Mouse (Mus musculus) MEL (cell line): ENCODE measurements at regions not wholly inside any gene's neighbourhood (a gene's known extent, or its start where the extent isn't known, plus 50 kb on each side); places are given as distances from the start of the nearest gene placed in this dataset.

Experiments used
- DNase-seq: peaks from one replicate; pipeline ENCODE4 v3.0.0; 2011; ENCODE audit warnings: low read depth, low spot score
- H3K27ac ChIP-seq: 2 replicates; pipeline ENCODE4 v1.5.1; 2012; ENCODE audit warnings: low read depth, mild to moderate bottlenecking, control low read depth, low read length, moderate library complexity; ENCODE audit not compliant: control insufficient read depth
- H3K27me3 ChIP-seq, 2 experiments: fragments of 150-350 bp in 1 of 2; sonication (generic) in 1 of 2; 2 replicates each; pipeline ENCODE4 v1.6.1; 2012; ENCODE audit warnings: low read length in 2 of 2, mild to moderate bottlenecking in 2 of 2, improper control_type of control experiment in 1 of 2, moderate library complexity in 1 of 2; ENCODE audit not compliant: insufficient read depth in 2 of 2, control insufficient read depth in 1 of 2
- H3K36me3 ChIP-seq, 2 experiments: 2 replicates each; pipeline ENCODE4 v1.6.1; 2012 to 2014; ENCODE audit warnings: low read length in 2 of 2, improper control_type of control experiment in 1 of 2, inconsistent platforms in 1 of 2, mild to moderate bottlenecking in 1 of 2; ENCODE audit not compliant: insufficient read depth in 2 of 2, control insufficient read depth in 1 of 2
- H3K4me1 ChIP-seq, 2 experiments: fragments of 150-350 bp in 1 of 2; sonication (generic) in 1 of 2; 2 replicates each; pipeline ENCODE4 v1.6.1; 2012; ENCODE audit warnings: low read length in 2 of 2, improper control_type of control experiment in 1 of 2, mild to moderate bottlenecking in 1 of 2; ENCODE audit not compliant: insufficient read depth in 2 of 2, control insufficient read depth in 1 of 2
- H3K4me3 ChIP-seq, 2 experiments: fragments of 150-350 bp in 1 of 2; sonication (generic) in 1 of 2; 2 replicates each; pipeline ENCODE4 v1.5.1; 2012; ENCODE audit warnings: low read depth in 2 of 2, low read length in 2 of 2, mild to moderate bottlenecking in 2 of 2, moderate library complexity in 2 of 2, control low read depth in 1 of 2, improper control_type of control experiment in 1 of 2; ENCODE audit not compliant: control insufficient read depth in 1 of 2, insufficient read depth in 1 of 2
- H3K79me2 ChIP-seq: 2 replicates; pipeline ENCODE4 v1.6.1; 2012; ENCODE audit warnings: mild to moderate bottlenecking, low read length, moderate library complexity; ENCODE audit not compliant: control insufficient read depth, poor library complexity, insufficient read depth
- H3K9ac ChIP-seq: 2 replicates; pipeline ENCODE4 v1.6.1; 2012; ENCODE audit warnings: low read depth, mild to moderate bottlenecking, control low read depth, low read length, moderate library complexity; ENCODE audit not compliant: control insufficient read depth, poor library complexity, severe bottlenecking
- H3K9me3 ChIP-seq: fragments of 150-350 bp; sonication (generic); replicated peaks from 2 replicates; pipeline ENCODE4 v1.6.1; 2012; ENCODE audit warnings: mild to moderate bottlenecking, low read length, improper control_type of control experiment, moderate library complexity; ENCODE audit not compliant: insufficient read depth
- E2F4 ChIP-seq: IDR thresholded peaks from 2 replicates; pipeline ENCODE4 v1.6.1; 2011; ENCODE audit warnings: low read depth, low read length, improper control_type of control experiment, borderline replicate concordance
- ELF1 ChIP-seq: IDR thresholded peaks from 2 replicates; pipeline ENCODE4 v1.6.1; 2014; ENCODE audit warnings: low read depth, mild to moderate bottlenecking, inconsistent platforms, low read length, improper control_type of control experiment, moderate library complexity
- EP300 ChIP-seq, 2 experiments: IDR thresholded peaks; 2 replicates each; pipeline ENCODE4 v1.6.1; 2011; ENCODE audit warnings: improper control_type of control experiment in 2 of 2, low read length in 2 of 2, low read depth in 1 of 2, mild to moderate bottlenecking in 1 of 2
- KAT2A ChIP-seq: conservative IDR thresholded peaks from 2 replicates; pipeline ENCODE4 v1.6.1; 2012; ENCODE audit warnings: low read depth, low read length, improper control_type of control experiment, inconsistent platforms
- MAFK ChIP-seq: IDR thresholded peaks from 2 replicates; pipeline ENCODE4 v1.6.1; 2011; ENCODE audit warnings: low read depth, mild to moderate bottlenecking, low read length, improper control_type of control experiment, borderline replicate concordance
- MAX ChIP-seq: IDR thresholded peaks from 2 replicates; pipeline ENCODE4 v1.6.1; 2011; ENCODE audit warnings: low read length, improper control_type of control experiment
- MEF2A ChIP-seq: IDR thresholded peaks from 2 replicates; pipeline ENCODE4 v1.6.1; 2014; ENCODE audit warnings: low read depth, mild to moderate bottlenecking, inconsistent platforms, low read length, improper control_type of control experiment; ENCODE audit not compliant: poor library complexity, insufficient replicate concordance, severe bottlenecking; ENCODE audit errors: extremely low read depth
- MXI1 ChIP-seq: IDR thresholded peaks from 2 replicates; pipeline ENCODE4 v1.6.1; 2011; ENCODE audit warnings: mild to moderate bottlenecking, low read depth, low read length, improper control_type of control experiment
- MYC ChIP-seq: IDR thresholded peaks from 2 replicates; pipeline ENCODE4 v1.6.1; 2011; ENCODE audit warnings: low read depth, mild to moderate bottlenecking, low read length, improper control_type of control experiment, moderate library complexity
- NELFE ChIP-seq: IDR thresholded peaks from 2 replicates; pipeline ENCODE4 v1.6.1; 2011; ENCODE audit warnings: low read depth, low read length, improper control_type of control experiment
- NRF1 ChIP-seq: IDR thresholded peaks from 2 replicates; pipeline ENCODE4 v1.6.1; 2014; ENCODE audit warnings: low read depth, mild to moderate bottlenecking, inconsistent platforms, low read length, improper control_type of control experiment, moderate library complexity; ENCODE audit not compliant: poor library complexity, insufficient read depth, severe bottlenecking
- POLR2AphosphoS2 ChIP-seq: IDR thresholded peaks from 2 replicates; pipeline ENCODE4 v1.6.1; 2011; ENCODE audit warnings: low read length, improper control_type of control experiment
- POLR2AphosphoS5 ChIP-seq: IDR thresholded peaks from 2 replicates; pipeline ENCODE4 v1.6.1; 2012; ENCODE audit warnings: low read depth, borderline replicate concordance, mild to moderate bottlenecking, inconsistent platforms, low read length, moderate library complexity, mixed read lengths
- RAD21 ChIP-seq: IDR thresholded peaks from 2 replicates; pipeline ENCODE4 v1.6.1; 2011; ENCODE audit warnings: mild to moderate bottlenecking, low read depth, low read length, improper control_type of control experiment
- SMC3 ChIP-seq: IDR thresholded peaks from 2 replicates; pipeline ENCODE4 v1.6.1; 2011; ENCODE audit warnings: low read depth, low read length, improper control_type of control experiment
- TCF12 ChIP-seq: IDR thresholded peaks from 2 replicates; pipeline ENCODE4 v1.6.1; 2014; ENCODE audit warnings: low read depth, mild to moderate bottlenecking, inconsistent platforms, low read length, improper control_type of control experiment, moderate library complexity
- UBTF ChIP-seq: IDR thresholded peaks from 2 replicates; pipeline ENCODE4 v1.6.1; 2012; ENCODE audit warnings: low read depth, mild to moderate bottlenecking, inconsistent platforms, low read length, improper control_type of control experiment, moderate library complexity, borderline replicate concordance; ENCODE audit not compliant: insufficient read depth
- USF1 ChIP-seq: IDR thresholded peaks from 2 replicates; pipeline ENCODE4 v1.6.1; 2014; ENCODE audit warnings: low read depth, mild to moderate bottlenecking, inconsistent platforms, low read length, improper control_type of control experiment, moderate library complexity
- USF2 ChIP-seq, 2 experiments: IDR thresholded peaks; 2 replicates each; pipeline ENCODE4 v1.6.1; 2011 to 2012; ENCODE audit warnings: improper control_type of control experiment in 2 of 2, low read length in 2 of 2, borderline replicate concordance in 1 of 2, inconsistent platforms in 1 of 2, low read depth in 1 of 2, mild to moderate bottlenecking in 1 of 2; ENCODE audit not compliant: insufficient read depth in 1 of 2
- ZMIZ1 ChIP-seq: IDR thresholded peaks from 2 replicates; pipeline ENCODE4 v1.6.1; 2012; ENCODE audit warnings: low read depth, mild to moderate bottlenecking, inconsistent platforms, low read length, improper control_type of control experiment, moderate library complexity

DNA sequence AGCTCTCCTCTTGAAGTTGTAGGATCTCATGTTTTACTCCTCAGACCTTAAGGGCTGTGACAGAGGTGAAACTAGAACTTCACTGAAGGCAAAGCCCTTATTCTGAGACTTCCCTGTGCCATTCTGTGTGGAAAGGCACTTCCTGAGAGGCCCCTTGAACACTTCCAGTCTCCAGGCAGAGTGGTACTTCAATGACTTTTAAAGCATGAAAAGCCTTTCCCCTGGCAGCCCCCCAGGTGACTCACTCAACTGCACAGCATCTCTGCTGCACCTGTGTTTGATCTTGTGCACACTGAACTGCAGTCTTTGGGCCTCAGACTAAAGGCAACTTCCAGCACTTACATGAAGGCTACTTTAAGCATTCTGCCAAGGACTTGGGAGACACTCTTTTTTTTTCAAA is 1458.7 kb upstream of the Gm7489 start:
- no peaks in the 10 kb centered on the region for H3K4me1 ChIP-seq
- no peak for TF ChIP-seq E2F4
- no peaks in the 10 kb centered on the region for H3K79me2 ChIP-seq

GRCm38 (mm10) chr15:52430491-52431158 is 1454.1 kb upstream of the Gm7489 start:
- H3K9ac ChIP-seq: no peak overlapping the region
- no peaks in the 10 kb centered on the region for H3K4me1 ChIP-seq
- H3K4me3 ChIP-seq: no peak overlapping the region
- no peaks in the 10 kb centered on the region for H3K36me3 ChIP-seq
- H3K27ac ChIP-seq: no peak overlapping the region
- no peaks in the 10 kb centered on the region; a peak in 1 of 4 replicates for H3K27me3 ChIP-seq
- no peaks in the 10 kb centered on the region for H3K9me3 ChIP-seq
- DNase-seq: no peak
- TF ChIP-seq KAT2A (no peak), POLR2AphosphoS5 (no peak), SMC3 (no peak), USF1 (no peak), EP300 (IDR thresholded peaks at IDR 0.05; ENCODE audit: low read depth in 1 of 2, low read length in 2 of 2) (no peak), MXI1 (no peak), UBTF (no peak), TCF12 (no peak), POLR2AphosphoS2 (no peak), MAFK (no peak)
- no peaks in the 10 kb centered on the region for H3K79me2 ChIP-seq

More for the DNA sequence above, 1458.7 kb upstream of the Gm7489 start:
- H3K27me3 ChIP-seq: no peaks in the 10 kb centered on the region
- H3K27ac ChIP-seq: no peak overlapping the region
- no peak for DNase-seq
- no peaks in the 10 kb centered on the region for H3K9me3 ChIP-seq
- H3K9ac ChIP-seq: no peak overlapping the region
- H3K4me3 ChIP-seq: no peak overlapping the region
- no peaks in the 10 kb centered on the region for H3K36me3 ChIP-seq

GRCm38 (mm10) chr15:52433639-52434038 is 1451.1 kb upstream of the Gm7489 start:
- Histone ChIP-seq H3K79me2 (no peaks in the 10 kb centered on the region), H3K36me3 (no peaks in the 10 kb centered on the region), H3K4me3 (no peak overlapping the region), H3K4me1 (no peaks in the 10 kb centered on the region), H3K27me3 (no peaks in the 10 kb centered on the region; a peak in 1 of 4 replicates), H3K27ac (no peak overlapping the region), H3K9ac (no peak overlapping the region), H3K9me3 (no peaks in the 10 kb centered on the region)
- no peak for DNase-seq
- no peak for TF ChIP-seq MYC
- no peak for TF ChIP-seq RAD21
- no peak for TF ChIP-seq TCF12
- TF ChIP-seq E2F4: no peak
- no peak for TF ChIP-seq MEF2A
- no peak for TF ChIP-seq USF1
- no peak for TF ChIP-seq NELFE
- no peak for TF ChIP-seq ZMIZ1
- no peak for TF ChIP-seq ELF1
- TF ChIP-seq USF2 (IDR thresholded peaks at IDR 0.05; ENCODE audit: borderline replicate concordance in 1 of 2, insufficient read depth in 1 of 2, low read depth in 1 of 2, low read length in 2 of 2): no peak
- no peak for TF ChIP-seq KAT2A
- TF ChIP-seq NRF1: no peak
- no peak for TF ChIP-seq MAX
- TF ChIP-seq POLR2AphosphoS5: no peak
